ENCODE assay signal across 8 mouse cellular contexts in genomic region chr4:109116494-109116893, GRCm38 (mm10).
DNase-seq lines count a peak whose midpoint lies in the region; ATAC-seq and TF ChIP-seq lines count a peak whose summit lies in the region.

No protein-coding gene starts in this region.

- H3K4me3 ChIP-seq in heart, postnatal 0 days (ENCODE audit: low read depth, low read length): peak overlapping the region; percentile 74
- H3K4me3 ChIP-seq in liver, postnatal 0 days (ENCODE audit: low read depth, low read length): peak overlapping the region; percentile 72

- H3K4me2 ChIP-seq in heart, postnatal 0 days (ENCODE audit: low read depth, low read length): peak overlapping the region; percentile 80
- H3K4me2 ChIP-seq in liver, postnatal 0 days (ENCODE audit: low read depth, low read length): peak overlapping the region; percentile 78

- H3K27me3 ChIP-seq in heart, postnatal 0 days (ENCODE audit: control insufficient read depth, insufficient read depth, low read length): no peaks in the 10 kb centered on the region
- no peaks in the 10 kb centered on the region for H3K27me3 ChIP-seq in liver, postnatal 0 days (ENCODE audit: insufficient read depth, low read length)

- TF ChIP-seq CTCF in heart, postnatal 0 days (IDR thresholded peaks at IDR 0.05; ENCODE audit: low read depth): no peak
- TF ChIP-seq CTCF in liver, postnatal 0 days (IDR thresholded peaks at IDR 0.05; ENCODE audit: low read depth): no peak

- ATAC-seq in heart, postnatal 0 days (ENCODE audit: insufficient read depth, low read depth): no peak
- ATAC-seq in liver, postnatal 0 days: no peak
- ATAC-seq in inflammation-experienced regulatory T-cells, adult 6 months: no peak

- 0 out of 2 replicates have a peak overlapping the region, but pooled peaks have one; percentile 95 for H3K27ac ChIP-seq in heart, postnatal 0 days (ENCODE audit: low read depth)
- H3K27ac ChIP-seq in liver, postnatal 0 days (ENCODE audit: low read depth): no peak overlapping the region; the same call in 1 of the 2 replicates

- DNase-seq in cerebellum, adult 9-10 months: peak; percentile 41
- no peak for DNase-seq in cerebellum, adult 11-12 months
- peak; percentile 63 for DNase-seq in adrenal gland, postnatal 25 days
- no peak for DNase-seq in heart, postnatal 0 days (ENCODE audit: low spot score)
- peak; percentile 30 for DNase-seq in liver, postnatal 0 days
- DNase-seq in frontal cortex, postnatal 14 days (ENCODE audit: low spot score in 2 of 2): no peak
- no peak for DNase-seq in layer of hippocampus, adult 8-10 months (ENCODE audit: low spot score in 2 of 2)

- H3K9ac ChIP-seq in heart, postnatal 0 days (replicated peaks; ENCODE audit: low read depth, low read length): peak overlapping the region; percentile 87; the same call in 1 of the 2 replicates
- H3K9ac ChIP-seq in liver, postnatal 0 days (replicated peaks): peak overlapping the region; percentile 81

- no peaks in the 10 kb centered on the region for H3K36me3 ChIP-seq in heart, postnatal 0 days (replicated peaks; ENCODE audit: control insufficient read depth, insufficient read depth, low read length)
- no peaks in the 10 kb centered on the region for H3K36me3 ChIP-seq in liver, postnatal 0 days (replicated peaks; ENCODE audit: insufficient read depth, low read length)

- H3K4me1 ChIP-seq in heart, postnatal 0 days (ENCODE audit: control insufficient read depth, insufficient read depth): peaks cover 32% of the 10 kb centered on the region
- H3K4me1 ChIP-seq in liver, postnatal 0 days (ENCODE audit: insufficient read depth): peaks cover 45% of the 10 kb centered on the region

- no peaks in the 10 kb centered on the region for H3K9me3 ChIP-seq in heart, postnatal 0 days (replicated peaks; ENCODE audit: control insufficient read depth, low read length)
- no peaks in the 10 kb centered on the region for H3K9me3 ChIP-seq in liver, postnatal 0 days (ENCODE audit: low read length)

- WGBS in heart, postnatal 0 days: 33% methylated on average over 3 of the region's 3 CpGs
- 46% methylated on average over 3 of the region's 3 CpGs for WGBS in liver, postnatal 0 days (ENCODE audit: insufficient replicate concordance)

- no peak for TF ChIP-seq EP300 in heart, postnatal 0 days (IDR thresholded peaks at IDR 0.05; ENCODE audit: low read depth)
- no peak; the same call in 1 of the 2 replicates for TF ChIP-seq EP300 in liver, postnatal 0 days (IDR thresholded peaks at IDR 0.05; ENCODE audit: low read depth)

Comparison
In these comparisons a context has a peak if more than half of its experiments do, and no peak if none do; other contexts are left out.
1. DNase-seq: peak in cerebellum, adult 9-10 months (single experiment), adrenal gland, postnatal 25 days (single experiment) and liver, postnatal 0 days (single experiment); none in cerebellum, adult 11-12 months (single experiment), heart, postnatal 0 days (single experiment), frontal cortex, postnatal 14 days (0 of 2) and layer of hippocampus, adult 8-10 months (0 of 2).